Mouse (Mus musculus) erythroblast, embryonic 14.5 days (primary cell): ENCODE results near the gene Cfap46.

Experiments
- GATA1 ChIP-seq: IDR thresholded peaks from 2 replicates; pipeline ENCODE4 v1.6.1; 2012; ENCODE audit warnings: low read length, inconsistent platforms, mixed read lengths
- TAL1 ChIP-seq: IDR thresholded peaks from 3 replicates; pipeline ENCODE4 v1.6.1; 2012; ENCODE audit warnings: low read length, inconsistent platforms, mixed read lengths

DNA sequence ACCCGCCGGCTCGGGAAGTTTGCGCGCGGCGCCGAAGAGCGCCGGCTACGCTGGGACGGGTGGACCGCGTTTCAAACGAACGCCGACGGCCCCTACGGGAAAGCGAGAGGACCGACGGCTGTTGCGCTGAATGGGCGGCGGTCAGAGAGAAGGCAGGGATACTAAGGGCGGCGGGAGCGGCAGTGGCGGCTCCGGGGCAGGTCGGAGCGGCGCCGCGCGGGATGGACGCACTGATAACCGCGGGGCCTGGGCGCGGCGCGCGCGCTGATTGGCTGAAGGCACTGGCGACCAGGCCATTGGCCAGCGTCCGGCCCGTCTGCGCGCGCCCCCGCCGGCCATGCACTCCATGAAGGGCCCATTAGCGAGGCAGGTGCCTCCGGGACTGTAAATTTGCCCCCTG is 101.0 kb downstream of the Cfap46 start, which contains the start of gene Nkx6-2:
- TF ChIP-seq TAL1 (no peak), GATA1 (no peak)
